Mouse (Mus musculus): ENCODE data around the gene Apol11b. TPM values are rescaled to one million over a fixed set of nuclear protein-coding genes. Genes with fewer than 3 reads are reported as not detected.
"Not testable (repeated sequence)": the region's sequence is repeated elsewhere in the genome, so short reads cannot be mapped to it uniquely, and the experiment has no call there.

The Apol11b gene
- not detected in 2 replicates for polyA plus RNA-seq (2014; fragmentation: Nextera tagmentation; extraction: Ambion mirVana)

GRCm38 (mm10) chr15:77643176-77643575 is at the start of gene Apol11b:
Gene Apol11b (minus strand): TSS chr15:77643286.
- H3K4me2 ChIP-seq (ENCODE audit: low read length); H3K27ac ChIP-seq (replicated peaks; ENCODE audit: low read depth, low read length); H3K9me3 ChIP-seq (ENCODE audit: control insufficient read depth, low read length); ATAC-seq (ENCODE audit: low FRiP score, low TSS enrichment); H3K9ac ChIP-seq (replicated peaks; ENCODE audit: low read length); DNase-seq; H3K4me1 ChIP-seq (ENCODE audit: control insufficient read depth, insufficient read depth, low read length); H3K4me3 ChIP-seq (replicated peaks; ENCODE audit: low read depth, low read length); H3K36me3 ChIP-seq (ENCODE audit: control insufficient read depth, insufficient read depth, low read length); H3K27me3 ChIP-seq (ENCODE audit: control insufficient read depth, insufficient read depth, low read length): not testable (repeated sequence)
- 83% methylated on average over 2 of the region's 2 CpGs for WGBS

GRCm38 (mm10) chr15:77691532-77692311 is 48.6 kb upstream of the Apol11b start:
- Histone ChIP-seq H3K4me2 (ENCODE audit: low read length) (peak overlapping the region; percentile 42), H3K4me3 (replicated peaks; ENCODE audit: low read depth, low read length) (0 out of 2 replicates have a peak overlapping the region, but pooled peaks have one; percentile 0)
- not testable (repeated sequence) for H3K27me3 ChIP-seq (ENCODE audit: control insufficient read depth, insufficient read depth, low read length); H3K36me3 ChIP-seq (ENCODE audit: control insufficient read depth, insufficient read depth, low read length); ATAC-seq (ENCODE audit: low FRiP score, low TSS enrichment); H3K9ac ChIP-seq (replicated peaks; ENCODE audit: low read length); H3K9me3 ChIP-seq (ENCODE audit: control insufficient read depth, low read length); H3K27ac ChIP-seq (replicated peaks; ENCODE audit: low read depth, low read length); H3K4me1 ChIP-seq (ENCODE audit: control insufficient read depth, insufficient read depth, low read length)
- DNase-seq = peak; percentile 41
- WGBS = 8% methylated on average over 19 of the region's 20 CpGs

- H3K27ac ChIP-seq (replicated peaks; ENCODE audit: low read depth, low read length); H3K4me3 ChIP-seq (replicated peaks; ENCODE audit: low read depth, low read length); H3K9me3 ChIP-seq (ENCODE audit: control insufficient read depth, low read length); ATAC-seq (ENCODE audit: low FRiP score, low TSS enrichment); H3K4me1 ChIP-seq (ENCODE audit: control insufficient read depth, insufficient read depth, low read length); H3K9ac ChIP-seq (replicated peaks; ENCODE audit: low read length); H3K36me3 ChIP-seq (ENCODE audit: control insufficient read depth, insufficient read depth, low read length); H3K4me2 ChIP-seq (ENCODE audit: low read length); H3K27me3 ChIP-seq (ENCODE audit: control insufficient read depth, insufficient read depth, low read length): not testable (repeated sequence)
- DNase-seq = peak; percentile 71
- 15% methylated on average over 8 of the region's 11 CpGs for WGBS
Observed at GRCm38 (mm10) chr15:77683944-77684343, 40.9 kb upstream of the Apol11b start.

- H3K4me3 ChIP-seq (replicated peaks; ENCODE audit: low read depth, low read length) = not testable (repeated sequence)
Observed at GRCm38 (mm10) chr15:77674081-77674480, 31.0 kb upstream of the Apol11b start.

GRCm38 (mm10) chr15:77661841-77662240 is 18.8 kb upstream of the Apol11b start:
- H3K4me3 ChIP-seq (replicated peaks; ENCODE audit: low read depth, low read length); H3K9ac ChIP-seq (replicated peaks; ENCODE audit: low read length); H3K4me1 ChIP-seq (ENCODE audit: control insufficient read depth, insufficient read depth, low read length); H3K27ac ChIP-seq (replicated peaks; ENCODE audit: low read depth, low read length); ATAC-seq (ENCODE audit: low FRiP score, low TSS enrichment); H3K27me3 ChIP-seq (ENCODE audit: control insufficient read depth, insufficient read depth, low read length); H3K36me3 ChIP-seq (ENCODE audit: control insufficient read depth, insufficient read depth, low read length); DNase-seq; H3K9me3 ChIP-seq (ENCODE audit: control insufficient read depth, low read length); H3K4me2 ChIP-seq (ENCODE audit: low read length): not testable (repeated sequence)
- 93% methylated on average over 2 of the region's 2 CpGs for WGBS

More at GRCm38 (mm10) chr15:77674081-77674480, 31.0 kb upstream of the Apol11b start:
- ATAC-seq (ENCODE audit: low FRiP score, low TSS enrichment); DNase-seq; H3K9ac ChIP-seq (replicated peaks; ENCODE audit: low read length); H3K36me3 ChIP-seq (ENCODE audit: control insufficient read depth, insufficient read depth, low read length); H3K27me3 ChIP-seq (ENCODE audit: control insufficient read depth, insufficient read depth, low read length); H3K27ac ChIP-seq (replicated peaks; ENCODE audit: low read depth, low read length); H3K4me2 ChIP-seq (ENCODE audit: low read length); H3K9me3 ChIP-seq (ENCODE audit: control insufficient read depth, low read length); H3K4me1 ChIP-seq (ENCODE audit: control insufficient read depth, insufficient read depth, low read length): not testable (repeated sequence)
- 78% methylated on average over 1 of the region's 1 CpGs for WGBS

- H3K27me3 ChIP-seq (ENCODE audit: control insufficient read depth, insufficient read depth, low read length); H3K4me2 ChIP-seq (ENCODE audit: low read length); H3K9me3 ChIP-seq (ENCODE audit: control insufficient read depth, low read length); H3K36me3 ChIP-seq (ENCODE audit: control insufficient read depth, insufficient read depth, low read length); H3K4me1 ChIP-seq (ENCODE audit: control insufficient read depth, insufficient read depth, low read length); ATAC-seq (ENCODE audit: low FRiP score, low TSS enrichment); H3K9ac ChIP-seq (replicated peaks; ENCODE audit: low read length); H3K4me3 ChIP-seq (replicated peaks; ENCODE audit: low read depth, low read length); DNase-seq; H3K27ac ChIP-seq (replicated peaks; ENCODE audit: low read depth, low read length): not testable (repeated sequence)
- WGBS = 91% methylated on average over 1 of the region's 1 CpGs
Observed at GRCm38 (mm10) chr15:77659773-77660172, 16.7 kb upstream of the Apol11b start.

- H3K9ac ChIP-seq (replicated peaks; ENCODE audit: low read length); H3K9me3 ChIP-seq (ENCODE audit: control insufficient read depth, low read length); H3K36me3 ChIP-seq (ENCODE audit: control insufficient read depth, insufficient read depth, low read length); H3K27ac ChIP-seq (replicated peaks; ENCODE audit: low read depth, low read length); DNase-seq; H3K27me3 ChIP-seq (ENCODE audit: control insufficient read depth, insufficient read depth, low read length); H3K4me2 ChIP-seq (ENCODE audit: low read length); H3K4me3 ChIP-seq (replicated peaks; ENCODE audit: low read depth, low read length); H3K4me1 ChIP-seq (ENCODE audit: control insufficient read depth, insufficient read depth, low read length); ATAC-seq (ENCODE audit: low FRiP score, low TSS enrichment): not testable (repeated sequence)
Observed at GRCm38 (mm10) chr15:77651143-77651542, 8.1 kb upstream of the Apol11b start.

GRCm38 (mm10) chr15:77629822-77630221 is 13.3 kb downstream of the Apol11b start:
- H3K4me3 ChIP-seq (replicated peaks; ENCODE audit: low read depth, low read length); H3K4me2 ChIP-seq (ENCODE audit: low read length); H3K36me3 ChIP-seq (ENCODE audit: control insufficient read depth, insufficient read depth, low read length); DNase-seq; H3K9ac ChIP-seq (replicated peaks; ENCODE audit: low read length); H3K27ac ChIP-seq (replicated peaks; ENCODE audit: low read depth, low read length); H3K27me3 ChIP-seq (ENCODE audit: control insufficient read depth, insufficient read depth, low read length); H3K4me1 ChIP-seq (ENCODE audit: control insufficient read depth, insufficient read depth, low read length); ATAC-seq (ENCODE audit: low FRiP score, low TSS enrichment); H3K9me3 ChIP-seq (ENCODE audit: control insufficient read depth, low read length): not testable (repeated sequence)
- 76% methylated on average over 3 of the region's 3 CpGs for WGBS

- not testable (repeated sequence) for ATAC-seq (ENCODE audit: low FRiP score, low TSS enrichment); H3K4me2 ChIP-seq (ENCODE audit: low read length); H3K27ac ChIP-seq (replicated peaks; ENCODE audit: low read depth, low read length); DNase-seq; H3K27me3 ChIP-seq (ENCODE audit: control insufficient read depth, insufficient read depth, low read length); H3K4me3 ChIP-seq (replicated peaks; ENCODE audit: low read depth, low read length); H3K36me3 ChIP-seq (ENCODE audit: control insufficient read depth, insufficient read depth, low read length); H3K4me1 ChIP-seq (ENCODE audit: control insufficient read depth, insufficient read depth, low read length); H3K9ac ChIP-seq (replicated peaks; ENCODE audit: low read length); H3K9me3 ChIP-seq (ENCODE audit: control insufficient read depth, low read length)
- 62% methylated on average over 9 of the region's 9 CpGs for WGBS
Observed at GRCm38 (mm10) chr15:77628647-77629046, 14.4 kb downstream of the Apol11b start.

Data from midbrain, embryonic 14.5 days (tissue).